Mouse (Mus musculus): Measurements from ENCODE around the gene Dennd2a.
"Not testable (repeated sequence)": the region's sequence is repeated elsewhere in the genome, so short reads cannot be mapped to it uniquely, and the experiment has no call there.

Dennd2a gene

GRCm38 (mm10) chr6:39445801-39446572, 111.7 kb downstream of the Dennd2a start:
- DNase-seq, result no peak

DNA sequence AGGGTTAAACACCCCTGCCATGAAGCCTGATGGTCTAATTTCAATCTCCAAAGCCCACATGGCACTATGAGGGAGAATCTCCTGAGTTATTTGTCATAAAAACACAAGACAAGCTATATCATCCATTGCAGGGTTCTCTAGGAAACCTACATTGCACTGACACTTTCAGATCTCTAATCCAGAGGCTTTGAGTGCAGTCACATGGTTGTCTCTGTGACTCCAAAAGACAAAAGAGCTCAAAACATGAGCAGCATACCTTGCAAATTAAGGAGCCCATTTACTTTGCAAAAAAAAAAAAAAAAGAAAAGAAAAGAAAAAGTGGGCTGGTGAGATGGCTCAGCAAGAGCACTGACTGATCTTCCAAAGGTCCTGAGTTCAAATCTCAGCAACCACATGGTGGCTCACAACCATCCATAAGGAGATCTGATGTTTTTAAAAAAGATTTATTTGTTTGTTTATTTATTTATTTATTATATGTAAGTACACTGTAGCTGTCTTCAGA, 114.8 kb downstream of the Dennd2a start:
- DNase-seq, result no peak

DNA sequence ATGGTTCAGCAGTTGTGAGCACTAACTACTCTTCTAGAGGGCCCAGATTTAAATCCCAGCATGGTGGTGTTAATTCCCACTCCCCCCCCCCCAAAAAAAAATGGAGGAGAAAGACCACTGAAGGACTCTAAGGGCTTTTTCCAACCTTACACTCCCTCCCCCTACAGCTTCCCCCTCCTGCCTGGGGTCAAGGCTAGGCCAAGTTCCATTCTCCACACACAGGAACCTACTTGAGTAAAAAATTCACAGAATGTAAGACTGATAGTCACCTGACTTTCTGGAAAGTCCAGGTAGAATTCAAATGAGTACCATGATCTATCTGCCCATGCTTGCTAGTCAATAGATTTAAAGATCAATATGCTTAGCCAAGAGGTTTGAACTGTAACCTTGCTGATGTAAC, 117.5 kb downstream of the Dennd2a start:
- DNase-seq, result no peak

GRCm38 (mm10) chr6:39437519-39437918, 120.1 kb downstream of the Dennd2a start:
- not testable (repeated sequence) for DNase-seq

DNA sequence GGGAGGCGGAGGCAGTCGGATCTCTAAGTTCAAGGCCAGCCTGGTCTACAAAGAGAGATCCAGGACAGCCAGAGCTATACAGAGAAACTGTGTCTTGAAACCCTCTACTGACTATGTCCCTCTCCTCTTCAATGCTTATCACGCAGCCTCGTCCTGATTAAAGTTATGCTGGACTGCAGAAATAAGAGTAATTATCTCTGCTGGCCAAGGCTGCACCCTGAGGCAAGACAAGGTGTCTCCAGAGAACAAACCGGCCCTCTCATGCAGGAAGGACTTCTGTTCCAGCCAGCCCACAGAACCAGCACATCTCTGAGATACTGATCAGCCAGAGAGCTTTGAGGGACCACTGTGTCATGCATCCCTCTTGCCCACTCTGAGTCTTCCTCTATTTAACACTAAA, 121.8 kb downstream of the Dennd2a start:
- DNase-seq, result no peak

- no peak for DNase-seq
These were observed 122.7 kb downstream of the Dennd2a start for GRCm38 (mm10) chr6:39434886-39435492.

DNA sequence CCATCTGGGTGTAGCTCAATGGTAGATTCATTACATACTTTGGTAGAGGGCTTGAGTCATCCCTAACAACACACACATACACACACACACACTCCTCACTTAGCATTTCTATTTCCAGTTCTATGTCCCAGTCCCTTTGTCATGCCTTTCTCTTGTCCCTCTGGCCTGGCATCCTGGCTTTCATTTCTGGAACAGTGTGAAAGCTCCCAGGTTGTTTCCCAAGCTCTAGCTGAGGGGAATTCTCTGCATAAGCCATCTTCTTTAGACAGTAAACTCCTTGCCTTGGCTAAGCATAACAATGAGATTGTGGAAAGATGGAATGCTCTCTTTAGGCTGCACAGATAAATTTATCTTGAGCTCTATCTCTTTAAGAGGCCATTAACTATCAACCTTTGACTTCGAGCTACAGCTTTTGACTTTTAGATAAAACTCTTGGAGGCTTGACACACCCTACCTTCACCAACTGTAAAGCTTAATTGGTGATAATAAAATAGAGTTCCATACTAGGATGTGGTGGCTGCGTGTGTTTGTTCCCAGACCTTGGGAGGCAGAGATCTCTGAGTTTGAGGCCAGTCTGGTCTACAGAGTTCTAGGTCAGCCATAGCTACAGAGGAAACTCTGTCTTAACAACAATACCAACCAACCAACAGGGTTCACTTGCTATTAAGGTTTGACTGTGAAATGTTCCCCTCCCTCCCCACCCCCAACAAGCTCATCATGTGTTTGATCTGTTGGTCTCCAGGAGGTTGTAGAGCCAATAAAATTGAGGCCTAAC, 123.4 kb downstream of the Dennd2a start:
- DNase-seq, result no peak

GRCm38 (mm10) chr6:39433701-39434100, 124.0 kb downstream of the Dennd2a start:
- DNase-seq, result no peak

GRCm38 (mm10) chr6:39433174-39433573, 124.5 kb downstream of the Dennd2a start:
- DNase-seq, result no peak

- no peak for DNase-seq
These were observed 126.9 kb downstream of the Dennd2a start for GRCm38 (mm10) chr6:39430722-39431121.

DNA sequence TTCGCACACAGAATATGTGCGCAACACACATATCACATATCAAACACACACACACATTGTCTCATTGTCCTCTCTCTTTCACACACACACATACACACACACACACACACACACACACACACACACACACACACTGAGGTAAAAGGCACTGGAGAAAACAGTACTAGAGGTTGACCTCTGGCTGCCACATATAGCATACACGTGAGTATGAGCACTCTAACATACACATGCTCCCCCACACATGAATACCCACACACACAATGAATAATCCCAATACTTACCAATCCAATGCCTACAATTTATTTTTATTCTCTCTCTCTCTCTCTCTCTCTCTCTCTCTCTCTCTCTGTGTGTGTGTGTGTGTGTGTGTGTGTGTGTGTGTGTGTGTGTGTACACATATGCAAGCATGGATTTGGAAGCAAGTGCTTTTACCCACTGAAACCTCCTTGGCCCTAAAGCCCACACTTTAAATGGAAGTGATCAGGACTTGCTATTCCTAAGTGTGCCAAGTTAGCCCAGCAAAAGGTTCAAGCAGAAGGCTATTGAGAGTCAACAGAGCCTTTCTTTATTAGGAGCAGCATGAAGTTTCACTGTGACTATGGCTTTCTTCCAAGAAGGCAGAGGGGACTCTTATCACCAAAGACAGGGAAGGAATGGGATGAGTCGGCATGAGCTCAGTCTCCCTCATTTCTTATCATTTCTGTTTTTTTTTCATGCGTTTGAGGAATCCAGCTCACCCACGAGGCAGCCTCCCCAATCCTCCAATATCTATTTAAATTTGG, 128.5 kb downstream of the Dennd2a start:
- DNase-seq, result no peak

- DNase-seq, result no peak
These were observed 130.2 kb downstream of the Dennd2a start for GRCm38 (mm10) chr6:39427276-39428003.

GRCm38 (mm10) chr6:39426725-39427124, 130.9 kb downstream of the Dennd2a start:
- DNase-seq, result no peak

DNA sequence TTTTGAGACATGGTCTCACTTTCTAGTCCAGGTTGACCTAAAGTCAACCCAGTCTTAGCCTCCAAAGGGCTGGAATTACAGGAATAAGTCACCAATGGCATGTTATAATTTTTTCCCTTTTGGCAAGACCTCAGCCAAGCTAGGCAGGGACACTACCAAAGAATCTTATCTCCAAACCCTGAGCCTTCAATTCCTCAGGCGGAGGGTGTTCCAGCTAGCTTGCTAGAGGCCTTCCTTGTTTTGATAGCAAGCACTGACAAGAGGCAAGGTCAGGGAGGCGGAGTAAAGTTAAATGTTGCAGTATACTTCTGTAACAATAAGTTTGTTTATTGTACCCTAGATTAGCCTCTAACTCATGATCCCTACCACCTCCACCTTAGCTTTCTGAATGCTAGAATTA, 132.5 kb downstream of the Dennd2a start:
- DNase-seq, result no peak

GRCm38 (mm10) chr6:39423686-39424085, 134.0 kb downstream of the Dennd2a start:
- DNase-seq, result no peak

- no peak for DNase-seq
These were observed 134.5 kb downstream of the Dennd2a start for GRCm38 (mm10) chr6:39423130-39423551.

DNA sequence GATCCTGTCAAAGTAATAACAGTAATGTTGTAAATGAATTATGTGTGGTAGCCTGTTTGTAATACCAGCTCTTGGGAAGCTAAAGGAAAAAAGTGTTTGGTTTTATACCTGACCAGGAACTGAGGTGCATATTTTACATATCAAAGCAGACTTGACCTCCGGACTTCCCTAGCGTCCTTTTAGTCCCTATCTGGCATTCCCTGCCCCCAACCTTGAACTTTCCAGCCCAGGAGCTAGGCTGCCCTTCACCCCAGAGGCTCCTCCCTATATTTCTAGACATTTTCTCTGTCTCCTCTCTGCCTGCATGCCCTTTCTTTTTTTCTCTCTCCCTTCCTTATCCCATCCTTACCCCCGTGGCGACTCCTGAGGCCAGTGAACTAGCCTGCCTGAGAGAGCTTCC, 136.8 kb downstream of the Dennd2a start:
- no peak for DNase-seq

GRCm38 (mm10) chr6:39419851-39420721, 137.6 kb downstream of the Dennd2a start, which contains the start of gene Mkrn1:
Gene Mkrn1, minus strand, starts transcription at chr6:39420462.
- DNase-seq, result peak; percentile 88

DNA sequence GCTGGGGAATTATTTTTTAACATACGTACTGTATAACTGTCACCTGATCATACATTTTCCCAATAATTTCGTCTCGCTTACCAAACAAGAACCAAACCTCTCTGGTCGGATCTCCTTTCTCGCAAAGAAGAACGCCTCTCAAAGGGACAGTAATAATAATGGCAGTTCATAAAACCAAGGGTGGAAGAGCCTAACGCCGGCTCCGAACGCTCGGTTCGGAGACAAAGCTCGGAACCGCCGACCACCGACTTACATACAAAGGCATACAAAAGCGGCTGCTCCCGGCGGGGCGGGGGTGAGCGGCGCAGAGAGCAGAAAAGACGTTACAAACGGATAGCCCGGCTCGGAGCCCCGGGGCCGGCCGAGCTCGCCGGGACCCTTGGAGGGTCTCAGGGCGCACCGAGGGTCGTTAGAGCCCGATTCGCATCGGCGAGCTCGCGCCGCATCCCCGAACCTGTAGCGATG, 138.2 kb downstream of the Dennd2a start:
- no peak for DNase-seq

DNA sequence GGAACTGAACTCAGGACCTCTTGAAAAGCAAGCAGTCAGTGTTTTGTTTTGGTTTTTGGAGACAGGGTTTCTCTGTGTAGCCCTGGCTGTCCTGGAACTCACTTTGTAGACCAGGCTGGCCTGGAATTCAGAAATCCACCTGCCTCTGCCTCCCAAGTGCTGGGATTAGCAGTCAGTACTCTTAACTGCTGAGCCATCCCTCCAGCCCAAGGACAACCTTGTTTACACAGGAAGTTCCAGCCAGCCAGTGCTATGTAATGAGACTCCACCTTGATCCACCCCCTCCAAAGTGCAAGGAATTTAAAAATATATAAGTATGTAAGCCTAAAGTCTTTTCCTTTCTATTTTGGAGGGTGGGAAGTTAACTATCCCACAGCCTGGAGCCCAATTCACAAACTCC, 141.0 kb downstream of the Dennd2a start:
- not testable (repeated sequence) for DNase-seq

DNA sequence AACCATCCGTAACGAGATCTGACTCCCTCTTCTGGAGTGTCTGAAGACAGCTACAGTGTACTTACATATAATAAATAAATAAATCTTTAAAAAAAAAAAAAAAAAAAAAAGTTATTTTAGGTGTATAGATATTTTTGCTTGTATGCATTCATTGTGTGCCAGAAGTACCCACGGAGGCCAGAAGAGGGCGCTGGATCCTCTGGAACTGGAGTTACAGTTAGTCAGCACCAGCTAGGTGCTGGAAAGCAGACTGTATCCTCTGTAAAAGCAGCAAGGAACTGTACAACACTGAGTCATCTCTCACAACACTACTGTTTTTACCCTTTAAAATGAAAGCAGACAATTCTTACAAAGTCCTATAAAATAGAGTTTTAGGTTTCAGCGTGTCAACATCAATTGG, 141.9 kb downstream of the Dennd2a start:
- peak; percentile 55 for DNase-seq

All from cerebellum, adult 11 months (tissue).